Mouse (Mus musculus) cerebellum, postnatal 36 days (tissue): ENCODE results near the gene Slc25a39.
"Not testable (repeated sequence)": the region's sequence is repeated elsewhere in the genome, so short reads cannot be mapped to it uniquely, and the experiment has no call there.

Experiments used
- DNase-seq, 2 experiments: peaks; one replicate each; pipeline ENCODE4 v3.0.0; 2021 to 2022; ENCODE audit warnings: mixed read lengths in 2 of 2

Gene Slc25a39

GRCm38 (mm10) chr11:102393719-102394420, 13.9 kb downstream of the Slc25a39 start:
- DNase-seq = peak; percentile 57 to 63

- peak; percentile 96 to 99 for DNase-seq
Observed at GRCm38 (mm10) chr11:102393238-102393634, 14.5 kb downstream of the Slc25a39 start, which contains the start of gene Rundc3a. Rundc3a (plus strand) TSS chr11:102393403.

GRCm38 (mm10) chr11:102392441-102393237, 15.1 kb downstream of the Slc25a39 start:
- DNase-seq = no peak

GRCm38 (mm10) chr11:102389436-102389835, 18.3 kb downstream of the Slc25a39 start:
- not testable (repeated sequence) for DNase-seq

GRCm38 (mm10) chr11:102386121-102386520, 21.6 kb downstream of the Slc25a39 start:
- no peak for DNase-seq

GRCm38 (mm10) chr11:102385075-102385474, 22.7 kb downstream of the Slc25a39 start:
- DNase-seq = no peak

GRCm38 (mm10) chr11:102384418-102384817, 23.3 kb downstream of the Slc25a39 start:
- peak in 1 of 2 experiments; percentile 23 for DNase-seq

- peak in 1 of 2 experiments; percentile 54 for DNase-seq
Observed at GRCm38 (mm10) chr11:102383365-102384136, 24.2 kb downstream of the Slc25a39 start.

GRCm38 (mm10) chr11:102382794-102383193, 25.0 kb downstream of the Slc25a39 start:
- DNase-seq = no peak

GRCm38 (mm10) chr11:102381341-102382100, 26.2 kb downstream of the Slc25a39 start:
- DNase-seq = no peak

- no peak for DNase-seq
Observed at GRCm38 (mm10) chr11:102380091-102380490, 27.7 kb downstream of the Slc25a39 start.

- DNase-seq = no peak
Observed at GRCm38 (mm10) chr11:102377186-102377585, 30.6 kb downstream of the Slc25a39 start.

- peak in 1 of 2 experiments; percentile 15 for DNase-seq
Observed at GRCm38 (mm10) chr11:102376196-102376835, 31.4 kb downstream of the Slc25a39 start.

- DNase-seq = peak; percentile 67 to 68
Observed at GRCm38 (mm10) chr11:102375196-102376173, 32.3 kb downstream of the Slc25a39 start.

- no peak for DNase-seq
Observed at GRCm38 (mm10) chr11:102374108-102374725, 33.5 kb downstream of the Slc25a39 start.

- no peak for DNase-seq
Observed at GRCm38 (mm10) chr11:102373646-102374045, 34.1 kb downstream of the Slc25a39 start.

GRCm38 (mm10) chr11:102372936-102373335, 34.8 kb downstream of the Slc25a39 start:
- no peak for DNase-seq

- DNase-seq = no peak
Observed at GRCm38 (mm10) chr11:102371926-102372685, 35.6 kb downstream of the Slc25a39 start.

GRCm38 (mm10) chr11:102370285-102370684, 37.5 kb downstream of the Slc25a39 start:
- no peak for DNase-seq
